22 mouse cellular contexts compared by ENCODE assay signal in genomic region chr7:117539931-117540330, GRCm38 (mm10).
DNase-seq lines count a peak whose midpoint lies in the region; ATAC-seq lines count a peak whose summit lies in the region.
"Had no signal": no experiment of that assay in that cellular context is flagged by ENCODE, and none has a peak within 500 bp of the region (broad histone marks: within the 10 kb centered on the region; RNA-seq: fewer than 3 reads in every experiment).

No protein-coding gene starts in this region.

- no peaks in the 10 kb centered on the region for H3K9me3 ChIP-seq in neural tube, embryonic 13.5 days
- H3K9me3 ChIP-seq in limb, embryonic 10.5 days (replicated peaks), result no peaks in the 10 kb centered on the region
- H3K9me3 ChIP-seq: embryonic facial prominence, embryonic 13.5 days; forebrain, embryonic 12.5 days; heart, embryonic 13.5 days; hindbrain, embryonic 12.5 days had no signal

- DNase-seq in neural tube, embryonic 10.5 days (ENCODE audit: extremely low spot score, low spot score), result no peak
- DNase-seq in limb, embryonic 10.5 days (ENCODE audit: low spot score), result no peak
- DNase-seq in frontal cortex, postnatal 36 days (ENCODE audit: low spot score in 2 of 2), result no peak
- DNase-seq in adrenal gland, adult 18-20 months (ENCODE audit: low spot score in 2 of 2), result no peak
- no peak for DNase-seq in kidney, postnatal 14 days
- DNase-seq: adrenal gland, adult 2 months; adrenal gland, postnatal 25 days; cerebellum, adult 8-10 months; cerebellum, postnatal 14 days; gastrocnemius, postnatal 25 days; heart, adult 11 months; heart, postnatal 4 days had no signal

- no peak overlapping the region for H3K9ac ChIP-seq in neural tube, embryonic 13.5 days
- H3K9ac ChIP-seq: embryonic facial prominence, embryonic 13.5 days; forebrain, embryonic 12.5 days; heart, embryonic 13.5 days; hindbrain, embryonic 12.5 days had no signal

- 0 out of 2 replicates have a peak, but pooled peaks have one; percentile 19 for ATAC-seq in neural tube, embryonic 13.5 days (ENCODE audit: low read depth)
- ATAC-seq in megakaryocyte-erythroid progenitor cell, adult 5-6 weeks (replicated peaks; ENCODE audit: low FRiP score, low TSS enrichment, poor library complexity, severe bottlenecking), result peak; percentile 69
- ATAC-seq: activated CD4-positive, CD25-positive, alpha-beta regulatory T cell, adult 4 months; forebrain, embryonic 16.5 days; hindbrain, embryonic 16.5 days; Patski had no signal

- no peaks in the 10 kb centered on the region for H3K36me3 ChIP-seq in neural tube, embryonic 13.5 days
- H3K36me3 ChIP-seq in limb, embryonic 10.5 days, result no peaks in the 10 kb centered on the region
- H3K36me3 ChIP-seq: embryonic facial prominence, embryonic 13.5 days; forebrain, embryonic 12.5 days; heart, embryonic 13.5 days; hindbrain, embryonic 12.5 days had no signal

- H3K4me1 ChIP-seq in neural tube, embryonic 13.5 days (replicated peaks), result peaks cover 35% of the 10 kb centered on the region
- peaks cover 43% of the 10 kb centered on the region for H3K4me1 ChIP-seq in limb, embryonic 10.5 days

- peaks cover 6% of the 10 kb centered on the region; the same call in 1 of the 2 replicates for H3K27me3 ChIP-seq in neural tube, embryonic 13.5 days
- no peaks in the 10 kb centered on the region for H3K27me3 ChIP-seq in limb, embryonic 10.5 days (ENCODE audit: low read depth, poor library complexity, severe bottlenecking)
- H3K27me3 ChIP-seq: embryonic facial prominence, embryonic 13.5 days; heart, embryonic 13.5 days; hindbrain, embryonic 12.5 days; Patski had no signal

- H3K27ac ChIP-seq in neural tube, embryonic 13.5 days (replicated peaks), result peak overlapping the region; percentile 34
- H3K27ac ChIP-seq in limb, embryonic 10.5 days, result peak overlapping the region; percentile 46; the same call in 1 of the 2 replicates
- H3K27ac ChIP-seq: embryonic facial prominence, embryonic 13.5 days; forebrain, embryonic 12.5 days; heart, embryonic 13.5 days; hindbrain, embryonic 12.5 days had no signal

- H3K4me2 ChIP-seq in neural tube, embryonic 13.5 days, result no peak overlapping the region
- H3K4me2 ChIP-seq: embryonic facial prominence, embryonic 13.5 days; forebrain, embryonic 12.5 days; heart, embryonic 13.5 days; hindbrain, embryonic 12.5 days had no signal

- 77% methylated on average over 5 of the region's 5 CpGs for WGBS in neural tube, embryonic 13.5 days
- 73% methylated on average over 5 of the region's 5 CpGs for WGBS in limb, embryonic 10.5 days

- no peak overlapping the region for H3K4me3 ChIP-seq in neural tube, embryonic 13.5 days
- no peak overlapping the region for H3K4me3 ChIP-seq in limb, embryonic 10.5 days
- H3K4me3 ChIP-seq: embryonic facial prominence, embryonic 13.5 days; forebrain, embryonic 12.5 days; heart, embryonic 13.5 days; hindbrain, embryonic 12.5 days had no signal
